Mouse (Mus musculus) neural tube, embryonic 13.5 days (tissue): Measurements from ENCODE around the gene Neu3. TPM values are rescaled to one million over a fixed set of nuclear protein-coding genes. Genes with fewer than 3 reads are reported as not detected.
"Not testable (repeated sequence)": the region's sequence is repeated elsewhere in the genome, so short reads cannot be mapped to it uniquely, and the experiment has no call there.

Source experiments
- ATAC-seq: fragments of 200-750 bp; cut with Nextera tagmentation; 2 replicates; pipeline ENCODE4 v1.8.0; 2017; ENCODE audit warnings: low read depth, mild to moderate bottlenecking, moderate TSS enrichment, moderate library complexity
- H3K27ac ChIP-seq: fragments of 300-500 bp; sonication (generic); replicated peaks from 2 replicates; pipeline ENCODE4 v1.5.1; 2015; ENCODE audit warnings: moderate library complexity, mild to moderate bottlenecking, inconsistent platforms
- H3K27me3 ChIP-seq: fragments of 300-500 bp; sonication (generic); 2 replicates; pipeline ENCODE4 v1.6.1; 2015; ENCODE audit warnings: mild to moderate bottlenecking, inconsistent platforms
- H3K36me3 ChIP-seq: fragments of 300-500 bp; sonication (generic); 2 replicates; pipeline ENCODE4 v1.6.1; 2015; ENCODE audit warnings: mild to moderate bottlenecking, inconsistent platforms
- H3K4me1 ChIP-seq: fragments of 300-500 bp; sonication (generic); replicated peaks from 2 replicates; pipeline ENCODE4 v1.6.1; 2015; ENCODE audit warnings: inconsistent platforms
- H3K4me2 ChIP-seq: fragments of 300-500 bp; sonication (generic); 2 replicates; pipeline ENCODE4 v1.6.1; 2015; ENCODE audit warnings: inconsistent platforms, mild to moderate bottlenecking, moderate library complexity
- H3K4me3 ChIP-seq: fragments of 300-500 bp; sonication (generic); 2 replicates; pipeline ENCODE4 v1.5.1; 2015; ENCODE audit warnings: mild to moderate bottlenecking, inconsistent platforms
- H3K9ac ChIP-seq: fragments of 300-500 bp; sonication (generic); 2 replicates; pipeline ENCODE4 v1.6.1; 2015; ENCODE audit warnings: moderate library complexity, mild to moderate bottlenecking, inconsistent platforms
- H3K9me3 ChIP-seq: fragments of 300-500 bp; sonication (generic); 2 replicates; pipeline ENCODE4 v1.6.1; 2016; ENCODE audit warnings: inconsistent platforms
- WGBS: fragments of 180-500 bp; shearing (Covaris S2); methylation state at CpG from one replicate; pipeline ENCODE4 v1.1.7; 2015; 5-methylcytosine and 5-hydroxymethylcytosine counted together
- polyA plus RNA-seq: library from polyadenylated mRNA; unstranded; fragments of >200 nt; fragmentation: Nextera tagmentation; extraction: Ambion mirVana; gene quantifications from 2 replicates; pipeline ENCODE4 v1.2.1, GENCODE M21; 2015

Neu3 gene
- polyA plus RNA-seq, 1 experiment from 2014 or later, result 1.5 TPM

GRCm38 (mm10) chr7:99804033-99804432 is 24.2 kb downstream of the Neu3 start:
- H3K4me2 ChIP-seq, H3K9me3 ChIP-seq, H3K4me3 ChIP-seq, ATAC-seq, H3K4me1 ChIP-seq, H3K27me3 ChIP-seq, H3K9ac ChIP-seq, H3K36me3 ChIP-seq, H3K27ac ChIP-seq: not testable (repeated sequence)
- 82% methylated on average over 3 of the region's 3 CpGs for WGBS

DNA sequence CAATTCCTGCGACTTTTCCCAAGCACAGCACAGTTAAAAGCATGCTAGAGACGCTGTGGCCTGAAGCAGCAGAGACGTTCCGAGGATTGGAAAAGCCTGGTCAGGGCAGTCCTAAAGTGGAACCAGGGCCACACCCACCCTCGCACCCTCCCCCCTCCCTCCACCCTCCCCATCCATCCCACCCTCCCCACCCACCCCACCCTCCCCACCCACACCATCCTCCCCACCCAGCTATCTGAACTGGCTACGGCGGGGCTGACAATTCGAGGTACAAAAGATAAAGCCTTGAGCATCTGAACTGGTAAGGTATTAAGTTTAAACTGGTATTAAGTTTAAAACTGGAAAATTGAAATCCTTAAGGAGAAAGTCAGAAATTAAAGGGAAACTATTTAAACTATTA is 24.7 kb downstream of the Neu3 start:
- no peak overlapping the region for H3K4me3 ChIP-seq
- no peaks in the 10 kb centered on the region for H3K27me3 ChIP-seq
- no peaks in the 10 kb centered on the region for H3K36me3 ChIP-seq
- H3K9ac ChIP-seq, result no peak overlapping the region
- no peaks in the 10 kb centered on the region for H3K4me1 ChIP-seq
- H3K27ac ChIP-seq, result no peak overlapping the region
- no peaks in the 10 kb centered on the region for H3K9me3 ChIP-seq
- 81% methylated on average over 8 of the region's 8 CpGs for WGBS
- no peak overlapping the region for H3K4me2 ChIP-seq
- ATAC-seq, result no peak

GRCm38 (mm10) chr7:99799118-99799517 is 29.1 kb downstream of the Neu3 start:
- Histone ChIP-seq H3K9ac (no peak overlapping the region), H3K4me2 (no peak overlapping the region), H3K4me1 (peaks cover 27% of the 10 kb centered on the region), H3K36me3 (no peaks in the 10 kb centered on the region), H3K27ac (no peak overlapping the region), H3K4me3 (no peak overlapping the region), H3K9me3 (no peaks in the 10 kb centered on the region), H3K27me3 (no peaks in the 10 kb centered on the region)
- 79% methylated on average over 7 of the region's 7 CpGs for WGBS
- no peak for ATAC-seq

DNA sequence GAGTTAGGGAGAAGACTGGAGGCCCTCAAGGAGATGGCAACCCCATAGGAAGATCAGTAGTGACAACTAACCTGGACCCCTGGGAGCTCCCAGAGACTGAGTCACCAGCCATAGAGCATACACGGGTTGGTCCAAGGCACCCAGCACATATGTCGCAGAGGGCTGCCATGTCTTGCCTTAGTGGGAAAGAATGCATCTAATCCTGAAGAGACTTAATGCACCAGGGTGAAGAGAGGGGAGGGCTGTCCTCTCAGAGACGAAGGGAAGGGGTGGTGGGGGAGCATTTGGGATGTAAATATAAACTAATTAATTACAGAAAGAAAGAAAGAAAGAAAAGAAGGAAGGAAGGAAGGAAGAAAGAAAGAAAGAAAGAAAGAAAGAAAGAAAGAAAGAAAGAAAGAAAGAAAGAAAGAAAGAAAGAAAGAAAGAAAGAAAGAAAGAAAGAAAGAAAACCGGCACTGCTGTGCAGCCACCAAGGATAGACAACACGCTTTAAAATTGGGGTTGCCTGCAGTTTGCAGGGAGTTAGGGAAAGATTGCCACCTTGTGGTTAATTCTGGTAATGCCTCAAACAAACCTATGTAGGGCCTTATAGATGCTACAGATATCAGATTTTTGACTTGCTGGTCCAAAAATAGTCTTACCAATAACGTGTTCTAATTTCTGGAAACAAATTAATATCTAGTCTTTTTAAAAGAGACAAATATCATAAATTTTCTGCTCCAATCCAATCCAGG is 30.1 kb downstream of the Neu3 start:
- peaks cover 27% of the 10 kb centered on the region for H3K4me1 ChIP-seq
- no peak overlapping the region for H3K9ac ChIP-seq
- no peak overlapping the region for H3K4me2 ChIP-seq
- H3K27ac ChIP-seq, result no peak overlapping the region
- H3K36me3 ChIP-seq, result no peaks in the 10 kb centered on the region
- ATAC-seq, result peak; percentile 67; the same call in 1 of the 2 replicates
- no peaks in the 10 kb centered on the region for H3K27me3 ChIP-seq
- 31% methylated on average over 6 of the region's 6 CpGs for WGBS
- H3K9me3 ChIP-seq, result no peaks in the 10 kb centered on the region
- H3K4me3 ChIP-seq, result no peak overlapping the region

- ATAC-seq, result no peak
- no peak overlapping the region for H3K4me3 ChIP-seq
- 55% methylated on average over 3 of the region's 3 CpGs for WGBS
- no peak overlapping the region for H3K4me2 ChIP-seq
- H3K9ac ChIP-seq, result no peak overlapping the region
- H3K27ac ChIP-seq, result no peak overlapping the region
- H3K4me1 ChIP-seq, result peaks cover 27% of the 10 kb centered on the region
- no peaks in the 10 kb centered on the region for H3K9me3 ChIP-seq
- no peaks in the 10 kb centered on the region for H3K27me3 ChIP-seq
- H3K36me3 ChIP-seq, result no peaks in the 10 kb centered on the region
Observed at GRCm38 (mm10) chr7:99797261-99797660, 31.0 kb downstream of the Neu3 start.

- no peak overlapping the region for H3K9ac ChIP-seq
- no peak for ATAC-seq
- H3K27me3 ChIP-seq, result no peaks in the 10 kb centered on the region
- no peak overlapping the region for H3K4me2 ChIP-seq
- no peak overlapping the region for H3K4me3 ChIP-seq
- peak overlapping the region; percentile 81 for H3K27ac ChIP-seq
- H3K9me3 ChIP-seq, result no peaks in the 10 kb centered on the region
- WGBS, result 58% methylated on average over 3 of the region's 3 CpGs
- no peaks in the 10 kb centered on the region for H3K36me3 ChIP-seq
- peaks cover 27% of the 10 kb centered on the region for H3K4me1 ChIP-seq
Observed at GRCm38 (mm10) chr7:99796471-99796870, 31.7 kb downstream of the Neu3 start.

DNA sequence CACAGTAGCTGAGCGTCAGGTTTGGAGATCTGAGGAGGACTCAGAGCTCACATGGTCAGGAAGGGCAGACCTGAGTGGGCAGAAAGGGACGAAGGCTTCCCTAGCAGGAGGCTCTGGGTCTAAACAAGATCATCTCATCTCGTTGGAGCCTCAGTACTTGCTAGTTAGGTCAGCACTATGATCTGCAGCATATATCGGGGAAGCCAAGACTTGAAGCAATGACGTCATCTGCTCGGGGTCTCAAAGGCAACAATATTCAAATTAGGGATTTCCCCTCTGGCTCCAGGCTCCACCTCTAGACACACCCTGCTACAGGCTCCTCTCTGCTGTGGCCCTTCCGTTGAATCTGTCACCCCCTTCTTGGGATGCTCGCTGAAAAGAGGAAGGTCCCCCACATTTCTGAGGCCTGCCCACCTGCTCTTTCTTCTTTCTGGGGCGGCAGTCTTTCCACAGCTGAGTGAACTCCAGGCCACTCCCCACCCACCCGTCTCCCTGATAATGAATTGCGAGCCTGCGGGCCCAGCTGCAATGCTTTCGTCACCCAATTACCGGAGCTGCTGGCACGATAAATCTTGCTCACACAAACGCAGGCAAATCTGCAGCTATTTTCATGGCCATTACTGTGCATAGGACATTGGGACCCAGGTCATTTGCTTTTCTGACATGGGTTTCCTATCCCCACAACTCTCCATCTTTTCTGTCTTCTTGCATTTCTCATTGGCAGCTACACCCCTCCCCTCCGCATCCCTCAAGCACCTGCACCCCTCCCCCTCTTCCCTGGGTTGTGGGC is 32.8 kb downstream of the Neu3 start:
- Histone ChIP-seq H3K9me3 (no peaks in the 10 kb centered on the region), H3K4me2 (peak overlapping the region; percentile 43), H3K36me3 (no peaks in the 10 kb centered on the region), H3K4me1 (peaks cover 36% of the 10 kb centered on the region), H3K27me3 (no peaks in the 10 kb centered on the region), H3K9ac (peak overlapping the region; percentile 41), H3K27ac (peak overlapping the region; percentile 81), H3K4me3 (peak overlapping the region; percentile 1; the same call in 1 of the 2 replicates)
- WGBS, result 8% methylated on average over 17 of the region's 17 CpGs
- ATAC-seq, result peak; percentile 71

DNA sequence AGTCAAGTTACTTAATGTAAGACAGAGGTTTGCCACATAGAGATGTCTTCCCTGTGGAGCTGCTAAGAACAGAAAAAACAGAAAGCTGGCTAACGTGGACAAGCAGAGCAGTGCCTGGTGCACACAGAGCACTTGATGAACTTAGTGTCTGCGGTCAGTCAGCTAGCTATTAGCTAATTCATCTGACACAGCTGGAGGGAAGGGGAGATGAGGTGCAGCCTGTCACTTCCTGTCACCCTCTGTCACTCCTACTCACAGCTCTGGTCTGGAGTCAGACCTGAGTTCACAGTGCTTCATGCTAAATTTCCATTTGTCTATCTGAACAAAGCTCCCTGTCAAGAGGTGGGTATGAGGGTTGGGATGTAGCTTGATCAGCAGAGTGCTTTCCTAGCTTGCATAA is 34.1 kb downstream of the Neu3 start:
- H3K27ac ChIP-seq, result no peak overlapping the region
- H3K4me2 ChIP-seq, result no peak overlapping the region
- H3K4me3 ChIP-seq, result no peak overlapping the region
- H3K27me3 ChIP-seq, result no peaks in the 10 kb centered on the region
- H3K36me3 ChIP-seq, result no peaks in the 10 kb centered on the region
- H3K4me1 ChIP-seq, result peaks cover 39% of the 10 kb centered on the region
- no peak for ATAC-seq
- WGBS, result 57% methylated on average over 2 of the region's 2 CpGs
- H3K9me3 ChIP-seq, result no peaks in the 10 kb centered on the region
- no peak overlapping the region for H3K9ac ChIP-seq

- ATAC-seq, result peak; percentile 41
- Histone ChIP-seq H3K4me3 (no peak overlapping the region), H3K4me2 (no peak overlapping the region), H3K9ac (no peak overlapping the region), H3K4me1 (peaks cover 37% of the 10 kb centered on the region), H3K27me3 (no peaks in the 10 kb centered on the region), H3K9me3 (no peaks in the 10 kb centered on the region), H3K27ac (peak overlapping the region; percentile 80), H3K36me3 (no peaks in the 10 kb centered on the region)
- WGBS, result 39% methylated on average over 10 of the region's 10 CpGs
Observed at GRCm38 (mm10) chr7:99790816-99791215, 37.4 kb downstream of the Neu3 start.

DNA sequence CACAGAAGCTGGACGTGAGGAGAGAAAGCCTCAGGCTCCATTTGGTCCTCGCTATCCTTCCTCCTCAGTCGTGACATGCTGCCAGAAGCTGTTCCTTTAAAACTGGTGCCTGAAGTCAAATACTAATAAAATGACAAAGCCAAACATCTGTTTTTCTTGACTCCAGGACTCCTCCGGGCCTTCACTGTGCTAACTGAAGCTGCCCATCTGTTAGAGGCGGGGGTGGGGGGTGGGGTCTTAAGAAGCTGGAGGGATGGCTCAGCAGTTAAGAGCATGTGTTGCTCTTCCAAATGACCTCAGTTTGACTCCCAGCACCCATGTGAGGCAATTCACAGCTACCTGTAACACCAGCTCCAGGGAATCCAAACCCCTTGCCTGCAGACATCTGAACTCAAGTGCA is 39.7 kb downstream of the Neu3 start:
- 30% methylated on average over 5 of the region's 5 CpGs for WGBS
- no peak overlapping the region; the same call in 1 of the 2 replicates for H3K27ac ChIP-seq

GRCm38 (mm10) chr7:99787935-99788334 is 40.3 kb downstream of the Neu3 start:
- ATAC-seq, result no peak
- 28% methylated on average over 2 of the region's 2 CpGs for WGBS
- no peaks in the 10 kb centered on the region for H3K27me3 ChIP-seq
- no peak overlapping the region for H3K4me3 ChIP-seq
- no peak overlapping the region; the same call in 1 of the 2 replicates for H3K27ac ChIP-seq
- H3K4me2 ChIP-seq, result no peak overlapping the region
- no peak overlapping the region for H3K9ac ChIP-seq
- H3K9me3 ChIP-seq, result no peaks in the 10 kb centered on the region
- H3K4me1 ChIP-seq, result peaks cover 25% of the 10 kb centered on the region
- no peaks in the 10 kb centered on the region for H3K36me3 ChIP-seq

More for the DNA sequence above, 39.7 kb downstream of the Neu3 start:
- Histone ChIP-seq H3K9ac (no peak overlapping the region), H3K4me1 (peaks cover 25% of the 10 kb centered on the region), H3K36me3 (no peaks in the 10 kb centered on the region), H3K4me2 (no peak overlapping the region), H3K9me3 (no peaks in the 10 kb centered on the region), H3K27me3 (no peaks in the 10 kb centered on the region), H3K4me3 (no peak overlapping the region)
- no peak for ATAC-seq

DNA sequence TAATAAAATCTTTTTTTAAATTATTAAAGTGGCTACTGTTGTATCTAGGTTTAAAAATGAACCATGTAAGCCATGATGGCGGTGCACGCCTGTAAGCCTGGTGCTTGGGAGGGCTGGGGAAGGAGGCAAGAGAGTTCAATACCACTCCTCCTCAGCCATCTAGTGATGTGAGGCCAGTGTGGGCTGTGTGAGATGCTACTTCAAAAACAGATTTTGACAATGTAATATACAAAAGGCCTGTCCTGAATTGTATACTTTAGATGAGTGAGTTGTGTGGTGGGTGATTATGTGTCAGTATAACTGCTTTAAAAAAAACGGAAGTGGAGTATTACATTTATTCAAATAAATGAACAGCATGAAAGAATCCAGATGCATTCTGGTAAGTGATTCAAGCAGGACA is 41.4 kb downstream of the Neu3 start:
- Histone ChIP-seq H3K9me3 (no peaks in the 10 kb centered on the region), H3K4me1 (peaks cover 25% of the 10 kb centered on the region), H3K27ac (0 out of 2 replicates have a peak overlapping the region, but pooled peaks have one; percentile 4), H3K4me3 (no peak overlapping the region), H3K4me2 (no peak overlapping the region), H3K36me3 (no peaks in the 10 kb centered on the region), H3K27me3 (no peaks in the 10 kb centered on the region), H3K9ac (no peak overlapping the region)
- ATAC-seq, result no peak
- WGBS, result 83% methylated on average over 3 of the region's 3 CpGs
